Mouse (Mus musculus) spleen, postnatal 4 days (tissue): ENCODE data around the gene Sh2d4b.
A peak's percentile ranks its signal among the peaks of the same experiment; 100 is the strongest.

Experiments used
- DNase-seq, 2 experiments: peaks; one replicate each; pipeline ENCODE4 v3.0.0; 2022; ENCODE audit warnings: low spot score in 2 of 2

The Sh2d4b gene

DNA sequence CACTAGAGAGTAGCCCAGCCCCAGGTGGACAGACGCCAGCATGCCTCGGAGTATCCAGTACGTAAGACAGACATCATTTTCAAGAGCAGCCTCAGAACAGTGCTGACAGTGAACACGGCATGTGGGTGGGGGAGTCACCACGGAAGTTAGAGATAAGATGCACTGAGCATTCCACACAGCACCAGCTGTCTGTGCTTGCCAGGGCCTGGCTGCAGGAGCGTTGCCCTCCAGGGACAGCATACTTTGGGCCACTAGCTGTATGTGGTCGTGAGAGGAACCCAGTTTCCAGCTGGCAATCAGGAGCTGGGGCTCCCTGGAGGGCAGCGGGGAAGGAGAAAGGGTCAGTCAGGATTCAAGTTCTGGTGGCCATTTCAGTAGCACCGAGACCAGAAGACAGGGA is 13.7 kb upstream of the Sh2d4b start:
- peak in 1 of 2 experiments; percentile 55 for DNase-seq

DNA sequence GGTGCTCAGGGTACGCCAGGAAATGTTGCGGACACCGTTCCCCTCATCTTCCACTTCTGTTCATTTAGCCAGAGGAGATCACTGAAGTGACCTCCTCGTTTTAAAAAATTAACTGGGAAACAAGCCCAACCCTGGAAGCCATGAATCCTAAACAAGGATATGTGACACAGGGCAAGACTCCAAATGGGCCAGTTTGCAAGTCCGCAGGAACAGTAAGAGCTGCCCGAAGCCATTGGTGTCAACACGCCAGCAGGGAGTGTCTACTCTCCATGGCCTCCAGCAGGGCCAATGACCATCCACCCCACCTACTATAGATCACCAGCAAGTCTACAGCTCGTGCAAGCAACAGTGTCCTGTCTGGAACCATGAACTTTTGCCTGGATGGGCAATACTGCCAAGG is 12.7 kb upstream of the Sh2d4b start:
- DNase-seq: peak in 1 of 2 experiments; percentile 49

DNA sequence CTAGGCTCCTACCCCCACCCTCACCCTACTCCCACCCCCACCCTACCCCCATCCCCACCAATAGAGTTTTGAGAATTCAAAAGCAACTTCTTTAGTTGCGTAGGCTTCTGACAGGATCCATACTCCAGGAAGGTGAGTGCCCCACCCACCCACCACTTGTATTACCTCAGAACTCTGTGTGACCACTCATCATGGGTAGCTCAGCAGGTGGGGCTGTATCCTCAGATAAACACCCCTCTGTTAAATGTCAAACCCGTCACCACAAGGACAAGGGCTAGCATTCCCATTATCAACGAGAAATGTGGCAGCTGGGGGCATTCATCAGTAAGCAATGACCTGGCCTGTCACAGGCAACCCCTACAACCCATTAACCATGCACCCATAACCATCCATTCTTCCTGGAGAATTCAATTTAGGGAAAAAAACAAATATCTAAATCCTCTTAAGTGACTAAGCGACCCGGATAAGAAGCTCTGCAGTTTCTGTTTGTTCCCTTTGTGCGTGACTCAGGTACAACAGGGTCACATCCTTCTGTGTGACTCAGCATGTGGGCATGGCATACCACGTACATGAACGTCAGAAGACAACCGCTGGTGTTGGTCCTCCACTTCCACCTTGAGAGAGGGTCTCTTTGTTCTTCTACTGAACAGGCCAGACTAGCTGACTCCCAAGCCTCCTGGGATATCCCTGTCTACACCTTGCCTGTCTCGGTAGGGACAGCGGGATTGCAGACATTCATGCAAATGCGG is 9.4 kb upstream of the Sh2d4b start:
- DNase-seq: peak in 1 of 2 experiments; percentile 46

GRCm38 (mm10) chr14:40900267-40900666 is 7.2 kb upstream of the Sh2d4b start:
- no peak for DNase-seq

GRCm38 (mm10) chr14:40897916-40898315 is 4.8 kb upstream of the Sh2d4b start:
- no peak for DNase-seq

- peak in 1 of 2 experiments; percentile 51 for DNase-seq
These were observed 2.6 kb upstream of the Sh2d4b start for GRCm38 (mm10) chr14:40895681-40896080.

GRCm38 (mm10) chr14:40894576-40895247 is 1.6 kb upstream of the Sh2d4b start:
- peak; percentile 55 to 87 for DNase-seq

- DNase-seq: no peak
These were observed 818 bp upstream of the Sh2d4b start for GRCm38 (mm10) chr14:40893884-40894283.

DNA sequence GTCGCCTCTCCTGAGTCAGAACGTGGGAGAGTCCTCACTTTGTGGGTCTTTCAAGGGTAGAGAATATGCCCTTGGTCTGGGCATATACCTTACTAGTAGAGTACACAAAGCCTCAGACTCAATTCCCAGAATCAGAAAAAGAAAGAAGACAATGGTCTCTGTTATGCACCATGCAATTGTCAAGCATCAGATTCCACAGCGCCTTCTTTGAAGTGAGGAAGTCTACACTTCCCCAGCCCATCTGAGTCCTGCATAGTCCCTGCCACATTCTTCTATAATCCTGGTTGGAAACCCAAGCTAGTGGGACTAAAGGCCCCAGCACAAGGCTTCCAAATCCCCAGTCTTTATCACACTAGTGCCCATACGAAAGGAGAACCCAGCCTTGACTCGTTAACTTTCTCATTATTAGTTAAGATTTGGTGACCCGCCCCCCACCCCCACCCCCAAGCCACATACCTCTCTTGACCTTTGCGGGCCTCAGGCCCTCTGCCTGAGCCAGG is 690 bp downstream of the Sh2d4b start:
- no peak for DNase-seq

- DNase-seq: no peak
These were observed 1.6 kb downstream of the Sh2d4b start for GRCm38 (mm10) chr14:40891506-40891905.

GRCm38 (mm10) chr14:40889704-40890103 is 3.4 kb downstream of the Sh2d4b start:
- no peak for DNase-seq

DNA sequence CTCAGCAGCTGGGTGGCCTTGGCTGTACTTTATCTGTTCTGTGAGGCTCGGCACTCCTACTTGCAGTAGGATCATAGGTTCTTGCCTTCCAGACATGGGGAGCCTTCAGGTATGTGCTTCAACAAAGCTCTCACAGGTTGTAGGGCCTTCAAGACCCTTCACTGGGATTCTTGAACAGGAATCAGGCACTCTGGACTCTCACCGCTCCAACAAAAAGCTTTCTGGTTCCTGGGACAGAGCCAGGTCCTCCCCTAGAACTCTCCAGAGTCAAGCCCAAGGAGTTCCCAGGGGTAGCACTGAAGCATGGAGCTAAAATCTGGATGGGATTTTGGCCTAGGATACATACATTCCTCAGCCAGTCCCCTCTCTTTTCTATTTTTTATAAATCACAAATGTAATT is 3.9 kb downstream of the Sh2d4b start:
- no peak for DNase-seq

DNA sequence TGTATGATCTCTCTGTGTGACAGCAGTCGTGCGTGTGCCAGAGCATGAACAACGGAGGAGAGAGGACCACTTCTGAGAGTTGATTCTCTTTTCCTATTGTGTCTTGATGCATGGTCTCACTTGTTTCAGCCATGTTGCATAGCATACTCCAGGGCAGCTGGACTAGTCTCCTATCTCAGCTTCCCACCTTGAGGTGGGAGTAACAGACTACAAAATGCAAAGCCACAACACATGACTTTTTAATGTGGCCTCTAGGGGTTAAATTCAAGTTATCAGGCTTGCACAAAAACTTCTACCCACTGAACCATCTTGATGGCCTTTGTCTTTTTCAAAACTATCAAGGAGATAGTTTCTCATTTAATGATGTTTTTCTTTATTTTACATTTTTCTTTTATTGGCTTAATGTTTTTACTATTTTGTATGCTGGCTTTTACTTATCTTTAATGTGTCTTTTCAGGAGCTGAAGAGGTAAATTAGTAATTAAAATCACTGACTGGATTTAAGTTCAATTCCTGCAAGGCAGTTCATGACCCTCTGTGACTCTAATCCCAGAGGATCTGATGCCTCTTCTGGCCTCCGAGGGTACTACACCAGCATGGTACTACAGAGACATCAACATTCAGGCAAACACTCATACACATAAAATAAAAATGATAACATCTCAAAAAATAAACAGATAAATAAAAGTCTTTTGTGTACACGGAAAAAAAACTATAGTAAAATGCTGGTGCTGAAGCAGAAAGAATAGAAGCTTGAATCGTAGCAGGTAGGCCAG is 6.5 kb downstream of the Sh2d4b start:
- no peak for DNase-seq

GRCm38 (mm10) chr14:40885752-40886151 is 7.3 kb downstream of the Sh2d4b start:
- no peak for DNase-seq

- no peak for DNase-seq
These were observed 7.8 kb downstream of the Sh2d4b start for GRCm38 (mm10) chr14:40885225-40885624.

DNA sequence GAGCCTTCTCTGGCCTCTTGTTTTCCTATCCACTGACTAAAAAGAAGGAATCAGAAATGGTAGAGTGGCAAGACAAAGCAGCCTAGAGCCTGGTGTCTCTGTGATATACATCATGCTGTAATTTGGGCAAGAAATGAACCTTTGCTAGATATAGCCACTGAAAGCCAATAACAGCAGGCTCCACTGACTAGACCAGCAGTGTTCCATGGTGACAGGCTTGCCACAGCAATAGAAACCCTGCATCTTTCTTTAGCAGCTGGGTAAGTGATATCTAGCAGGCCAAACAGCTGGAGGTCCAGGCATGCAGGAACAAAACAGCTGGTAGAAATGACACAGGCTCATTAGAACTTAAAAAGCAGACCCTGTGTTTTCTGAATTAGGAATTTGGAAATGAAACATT is 18.5 kb downstream of the Sh2d4b start:
- DNase-seq: no peak

GRCm38 (mm10) chr14:40873961-40874360 is 19.1 kb downstream of the Sh2d4b start:
- no peak for DNase-seq

DNA sequence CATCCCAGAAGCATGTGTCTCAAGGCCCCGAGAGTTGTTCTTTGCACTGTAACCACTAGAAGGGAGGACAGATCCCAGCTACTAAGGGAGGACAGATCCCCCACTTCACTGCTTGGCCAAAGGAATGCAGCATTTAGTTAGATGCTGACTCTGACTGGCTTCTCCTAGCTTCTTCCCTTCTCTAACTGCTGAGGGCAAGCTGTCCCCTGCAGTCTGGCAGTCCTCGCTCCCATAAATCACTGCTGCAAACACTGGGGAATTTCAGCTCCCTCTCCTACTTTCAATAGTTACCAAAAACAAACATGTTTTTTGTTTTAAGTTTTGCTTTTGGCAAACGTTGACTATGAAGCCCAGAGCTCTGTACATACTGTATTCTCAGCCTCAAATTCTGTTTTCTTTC is 22.5 kb downstream of the Sh2d4b start:
- DNase-seq: no peak

- DNase-seq: no peak
These were observed 28.1 kb downstream of the Sh2d4b start for GRCm38 (mm10) chr14:40864811-40865514.

GRCm38 (mm10) chr14:40863659-40864058 is 29.4 kb downstream of the Sh2d4b start:
- DNase-seq: no peak

GRCm38 (mm10) chr14:40863022-40863421 is 30.0 kb downstream of the Sh2d4b start:
- DNase-seq: no peak

DNA sequence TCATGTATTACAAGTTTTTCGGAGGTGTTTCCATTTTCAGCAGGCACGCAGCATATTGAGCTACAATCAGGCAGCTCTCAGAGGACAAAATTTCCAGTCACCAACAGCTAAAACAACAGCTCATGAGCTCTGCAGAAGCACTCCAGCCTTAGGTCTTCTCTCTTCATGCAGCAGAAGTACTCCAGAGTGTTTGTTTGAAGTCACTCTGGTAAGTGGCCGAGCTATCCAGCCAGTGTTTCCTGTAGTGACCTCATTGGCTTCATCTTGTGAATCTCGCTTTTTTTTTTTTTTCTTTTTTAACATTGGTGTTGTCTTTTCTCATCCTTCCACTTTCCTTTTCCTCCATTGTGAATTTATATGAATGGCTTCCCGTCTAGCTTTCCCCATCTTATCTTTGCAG is 40.1 kb downstream of the Sh2d4b start:
- DNase-seq: no peak
